Mouse (Mus musculus) MEL (cell line): ENCODE data around the gene Abca17. TPM values are rescaled to one million over a fixed set of nuclear protein-coding genes. Genes with fewer than 3 reads are reported as not detected.
A peak's percentile ranks its signal among the peaks of the same experiment; 100 is the strongest.

Experiments
- DNase-seq: peaks from one replicate; pipeline ENCODE4 v3.0.0; 2011; ENCODE audit warnings: low read depth, low spot score
- H3K27ac ChIP-seq: 2 replicates; pipeline ENCODE4 v1.5.1; 2012; ENCODE audit warnings: low read depth, mild to moderate bottlenecking, control low read depth, low read length, moderate library complexity; ENCODE audit not compliant: control insufficient read depth
- H3K27me3 ChIP-seq, 2 experiments: fragments of 150-350 bp in 1 of 2; sonication (generic) in 1 of 2; 2 replicates each; pipeline ENCODE4 v1.6.1; 2012; ENCODE audit warnings: low read length in 2 of 2, mild to moderate bottlenecking in 2 of 2, improper control_type of control experiment in 1 of 2, moderate library complexity in 1 of 2; ENCODE audit not compliant: insufficient read depth in 2 of 2, control insufficient read depth in 1 of 2
- H3K36me3 ChIP-seq, 2 experiments: 2 replicates each; pipeline ENCODE4 v1.6.1; 2012 to 2014; ENCODE audit warnings: low read length in 2 of 2, improper control_type of control experiment in 1 of 2, inconsistent platforms in 1 of 2, mild to moderate bottlenecking in 1 of 2; ENCODE audit not compliant: insufficient read depth in 2 of 2, control insufficient read depth in 1 of 2
- H3K4me1 ChIP-seq, 2 experiments: fragments of 150-350 bp in 1 of 2; sonication (generic) in 1 of 2; 2 replicates each; pipeline ENCODE4 v1.6.1; 2012; ENCODE audit warnings: low read length in 2 of 2, improper control_type of control experiment in 1 of 2, mild to moderate bottlenecking in 1 of 2; ENCODE audit not compliant: insufficient read depth in 2 of 2, control insufficient read depth in 1 of 2
- H3K4me3 ChIP-seq, 2 experiments: fragments of 150-350 bp in 1 of 2; sonication (generic) in 1 of 2; 2 replicates each; pipeline ENCODE4 v1.5.1; 2012; ENCODE audit warnings: low read depth in 2 of 2, low read length in 2 of 2, mild to moderate bottlenecking in 2 of 2, moderate library complexity in 2 of 2, control low read depth in 1 of 2, improper control_type of control experiment in 1 of 2; ENCODE audit not compliant: control insufficient read depth in 1 of 2, insufficient read depth in 1 of 2
- H3K79me2 ChIP-seq: 2 replicates; pipeline ENCODE4 v1.6.1; 2012; ENCODE audit warnings: mild to moderate bottlenecking, low read length, moderate library complexity; ENCODE audit not compliant: control insufficient read depth, poor library complexity, insufficient read depth
- H3K9ac ChIP-seq: 2 replicates; pipeline ENCODE4 v1.6.1; 2012; ENCODE audit warnings: low read depth, mild to moderate bottlenecking, control low read depth, low read length, moderate library complexity; ENCODE audit not compliant: control insufficient read depth, poor library complexity, severe bottlenecking
- H3K9me3 ChIP-seq: fragments of 150-350 bp; sonication (generic); replicated peaks from 2 replicates; pipeline ENCODE4 v1.6.1; 2012; ENCODE audit warnings: mild to moderate bottlenecking, low read length, improper control_type of control experiment, moderate library complexity; ENCODE audit not compliant: insufficient read depth
- BHLHE40 ChIP-seq: IDR thresholded peaks from 2 replicates; pipeline ENCODE4 v1.6.1; 2012; ENCODE audit warnings: low read depth, mild to moderate bottlenecking, inconsistent platforms, low read length, improper control_type of control experiment, borderline replicate concordance
- CHD1 ChIP-seq: IDR thresholded peaks from 2 replicates; pipeline ENCODE4 v1.6.1; 2012; ENCODE audit warnings: low read depth, mild to moderate bottlenecking, inconsistent platforms, low read length, improper control_type of control experiment
- CHD2 ChIP-seq: IDR thresholded peaks from 2 replicates; pipeline ENCODE4 v1.6.1; 2011; ENCODE audit warnings: low read length, improper control_type of control experiment
- E2F4 ChIP-seq: IDR thresholded peaks from 2 replicates; pipeline ENCODE4 v1.6.1; 2011; ENCODE audit warnings: low read depth, low read length, improper control_type of control experiment, borderline replicate concordance
- ELF1 ChIP-seq: IDR thresholded peaks from 2 replicates; pipeline ENCODE4 v1.6.1; 2014; ENCODE audit warnings: low read depth, mild to moderate bottlenecking, inconsistent platforms, low read length, improper control_type of control experiment, moderate library complexity
- EP300 ChIP-seq, 2 experiments: IDR thresholded peaks; 2 replicates each; pipeline ENCODE4 v1.6.1; 2011; ENCODE audit warnings: improper control_type of control experiment in 2 of 2, low read length in 2 of 2, low read depth in 1 of 2, mild to moderate bottlenecking in 1 of 2
- GATA1 ChIP-seq: IDR thresholded peaks from 2 replicates; pipeline ENCODE4 v1.6.1; 2011; ENCODE audit warnings: low read depth, low read length, improper control_type of control experiment
- HCFC1 ChIP-seq: IDR thresholded peaks from 2 replicates; pipeline ENCODE4 v1.6.1; 2012; ENCODE audit warnings: low read depth, mild to moderate bottlenecking, inconsistent platforms, low read length, improper control_type of control experiment, moderate library complexity
- KAT2A ChIP-seq: conservative IDR thresholded peaks from 2 replicates; pipeline ENCODE4 v1.6.1; 2012; ENCODE audit warnings: low read depth, low read length, improper control_type of control experiment, inconsistent platforms
- MAX ChIP-seq: IDR thresholded peaks from 2 replicates; pipeline ENCODE4 v1.6.1; 2011; ENCODE audit warnings: low read length, improper control_type of control experiment
- MAZ ChIP-seq: IDR thresholded peaks from 2 replicates; pipeline ENCODE4 v1.6.1; 2012; ENCODE audit warnings: low read depth, mild to moderate bottlenecking, inconsistent platforms, low read length, improper control_type of control experiment
- MEF2A ChIP-seq: IDR thresholded peaks from 2 replicates; pipeline ENCODE4 v1.6.1; 2014; ENCODE audit warnings: low read depth, mild to moderate bottlenecking, inconsistent platforms, low read length, improper control_type of control experiment; ENCODE audit not compliant: poor library complexity, insufficient replicate concordance, severe bottlenecking; ENCODE audit errors: extremely low read depth
- MXI1 ChIP-seq: IDR thresholded peaks from 2 replicates; pipeline ENCODE4 v1.6.1; 2011; ENCODE audit warnings: mild to moderate bottlenecking, low read depth, low read length, improper control_type of control experiment
- MYB ChIP-seq: IDR thresholded peaks from 2 replicates; pipeline ENCODE4 v1.6.1; 2011; ENCODE audit warnings: mild to moderate bottlenecking, low read depth, low read length, improper control_type of control experiment
- MYC ChIP-seq: IDR thresholded peaks from 2 replicates; pipeline ENCODE4 v1.6.1; 2011; ENCODE audit warnings: low read depth, mild to moderate bottlenecking, low read length, improper control_type of control experiment, moderate library complexity
- NELFE ChIP-seq: IDR thresholded peaks from 2 replicates; pipeline ENCODE4 v1.6.1; 2011; ENCODE audit warnings: low read depth, low read length, improper control_type of control experiment
- POLR2A ChIP-seq, 2 experiments: IDR thresholded peaks; 2 replicates each; pipeline ENCODE4 v1.6.1; 2011 to 2012; ENCODE audit warnings: low read length in 2 of 2, mild to moderate bottlenecking in 2 of 2, control low read depth in 1 of 2, improper control_type of control experiment in 1 of 2, low read depth in 1 of 2, moderate library complexity in 1 of 2; ENCODE audit not compliant: control insufficient read depth in 1 of 2, insufficient read depth in 1 of 2, poor library complexity in 1 of 2
- POLR2AphosphoS2 ChIP-seq: IDR thresholded peaks from 2 replicates; pipeline ENCODE4 v1.6.1; 2011; ENCODE audit warnings: low read length, improper control_type of control experiment
- POLR2AphosphoS5 ChIP-seq: IDR thresholded peaks from 2 replicates; pipeline ENCODE4 v1.6.1; 2012; ENCODE audit warnings: low read depth, borderline replicate concordance, mild to moderate bottlenecking, inconsistent platforms, low read length, moderate library complexity, mixed read lengths
- RAD21 ChIP-seq: IDR thresholded peaks from 2 replicates; pipeline ENCODE4 v1.6.1; 2011; ENCODE audit warnings: mild to moderate bottlenecking, low read depth, low read length, improper control_type of control experiment
- RCOR1 ChIP-seq: IDR thresholded peaks from 2 replicates; pipeline ENCODE4 v1.6.1; 2012; ENCODE audit warnings: low read depth, mild to moderate bottlenecking, inconsistent platforms, low read length, improper control_type of control experiment
- SMC3 ChIP-seq: IDR thresholded peaks from 2 replicates; pipeline ENCODE4 v1.6.1; 2011; ENCODE audit warnings: low read depth, low read length, improper control_type of control experiment
- TCF12 ChIP-seq: IDR thresholded peaks from 2 replicates; pipeline ENCODE4 v1.6.1; 2014; ENCODE audit warnings: low read depth, mild to moderate bottlenecking, inconsistent platforms, low read length, improper control_type of control experiment, moderate library complexity
- UBTF ChIP-seq: IDR thresholded peaks from 2 replicates; pipeline ENCODE4 v1.6.1; 2012; ENCODE audit warnings: low read depth, mild to moderate bottlenecking, inconsistent platforms, low read length, improper control_type of control experiment, moderate library complexity, borderline replicate concordance; ENCODE audit not compliant: insufficient read depth
- USF1 ChIP-seq: IDR thresholded peaks from 2 replicates; pipeline ENCODE4 v1.6.1; 2014; ENCODE audit warnings: low read depth, mild to moderate bottlenecking, inconsistent platforms, low read length, improper control_type of control experiment, moderate library complexity
- USF2 ChIP-seq, 2 experiments: IDR thresholded peaks; 2 replicates each; pipeline ENCODE4 v1.6.1; 2011 to 2012; ENCODE audit warnings: improper control_type of control experiment in 2 of 2, low read length in 2 of 2, borderline replicate concordance in 1 of 2, inconsistent platforms in 1 of 2, low read depth in 1 of 2, mild to moderate bottlenecking in 1 of 2; ENCODE audit not compliant: insufficient read depth in 1 of 2
- ZC3H11A ChIP-seq: IDR thresholded peaks from 2 replicates; pipeline ENCODE4 v1.6.1; 2012; ENCODE audit warnings: low read depth, mild to moderate bottlenecking, inconsistent platforms, low read length, improper control_type of control experiment
- ZKSCAN1 ChIP-seq: IDR thresholded peaks from 2 replicates; pipeline ENCODE4 v1.6.1; 2012; ENCODE audit warnings: low read depth, mild to moderate bottlenecking, inconsistent platforms, low read length, improper control_type of control experiment, moderate library complexity
- polyA plus RNA-seq, 2 experiments: library from polyadenylated mRNA; stranded (reverse) in 1 of 2; unstranded in 1 of 2; fragments of >175 nt in 1 of 2; fragments of >200 nt in 1 of 2; gene quantifications; 2 replicates each; pipeline versions ENCODE4 v1.2.1 to v1.2.4; 2012; ENCODE audit warnings: low replicate concordance in 2 of 2, low read depth in 1 of 2; ENCODE audit not compliant: insufficient read length in 2 of 2, insufficient read depth in 1 of 2, missing spikeins in 1 of 2
- total RNA-seq: library from RNA; depleted of rRNA; stranded (reverse); fragments of 300-350 nt; gene quantifications from 2 replicates; pipeline ENCODE4 v1.2.3, GENCODE M21; 2012

Abca17 gene
- total and polyA plus RNA-seq, 3 experiments: 0.03 to 0.04 TPM; not detected in 1

- H3K36me3 ChIP-seq: peaks cover 5 to 6% of the 10 kb centered on the region in 2 experiments; a peak in 3 of 4 replicates
- no peak for DNase-seq
- H3K27me3 ChIP-seq: no peaks in the 10 kb centered on the region
- H3K4me3 ChIP-seq: no peak overlapping the region
- no peak overlapping the region for H3K9ac ChIP-seq
- H3K79me2 ChIP-seq: peaks cover 18% of the 10 kb centered on the region
- no peak overlapping the region for H3K27ac ChIP-seq
- no peaks in the 10 kb centered on the region for H3K9me3 ChIP-seq
- H3K4me1 ChIP-seq: peaks cover 3 to 14% of the 10 kb centered on the region in 2 experiments; a peak in 3 of 4 replicates
- TF ChIP-seq POLR2AphosphoS2 (no peak), ZKSCAN1 (no peak), POLR2AphosphoS5 (0 out of 2 replicates have a peak, but pooled peaks have one; percentile 18), CHD1 (no peak)
Measured at GRCm38 (mm10) chr17:24222653-24223052, 128.2 kb downstream of the Abca17 start.

GRCm38 (mm10) chr17:24220435-24221411, 130.1 kb downstream of the Abca17 start, which contains the start of gene Tedc2:
TSS of gene Tedc2 (minus strand) at chr17:24220851.
- DNase-seq: peak; percentile 97
- peaks cover 18% of the 10 kb centered on the region for H3K79me2 ChIP-seq
- peaks cover 7% of the 10 kb centered on the region in 2 experiments; a peak in 3 of 4 replicates for H3K36me3 ChIP-seq
- H3K27ac ChIP-seq: peak within 1 kb of the TSS; percentile 91
- peak within 1 kb of the TSS; percentile 88 for H3K9ac ChIP-seq
- no peaks in the 10 kb centered on the region for H3K9me3 ChIP-seq
- no peaks in the 10 kb centered on the region for H3K27me3 ChIP-seq
- H3K4me3 ChIP-seq: peak within 1 kb of the TSS; percentile 80 to 94
- peaks cover 3 to 14% of the 10 kb centered on the region in 2 experiments; a peak in 3 of 4 replicates for H3K4me1 ChIP-seq
- TF ChIP-seq MAZ (0 out of 2 replicates have a peak, but pooled peaks have one; percentile 42), POLR2A (IDR thresholded peaks at IDR 0.05; ENCODE audit: control insufficient read depth in 1 of 2, insufficient read depth in 1 of 2, low read depth in 1 of 2, low read length in 2 of 2, poor library complexity in 1 of 2) (peak; percentile 49 to 85), MAX (peak; percentile 55), MYB (peak; percentile 22; the same call in 1 of the 2 replicates), EP300 (IDR thresholded peaks at IDR 0.05; ENCODE audit: low read depth in 1 of 2, low read length in 2 of 2) (peak; percentile 53 to 57), ZC3H11A (no peak), USF2 (IDR thresholded peaks at IDR 0.05; ENCODE audit: borderline replicate concordance in 1 of 2, insufficient read depth in 1 of 2, low read depth in 1 of 2, low read length in 2 of 2) (no peak), E2F4 (peak; percentile 88; the same call in 1 of the 2 replicates), UBTF (no peak), CHD2 (no peak), SMC3 (no peak), ELF1 (peak; percentile 93), MYC (0 out of 2 replicates have a peak, but pooled peaks have one; percentile 45), HCFC1 (peak; percentile 78), BHLHE40 (peak; percentile 56; the same call in 1 of the 2 replicates), USF1 (no peak), NELFE (peak; percentile 91), RAD21 (no peak), POLR2AphosphoS5 (peak; percentile 84; the same call in 1 of the 2 replicates), MEF2A (no peak), MXI1 (peak; percentile 75), GATA1 (peak; percentile 96), KAT2A (no peak; the same call in 1 of the 2 replicates), RCOR1 (peak; percentile 21; the same call in 1 of the 2 replicates), TCF12 (peak; percentile 58)
